Mouse (Mus musculus): ENCODE measurements around the gene Auts2.

DNA sequence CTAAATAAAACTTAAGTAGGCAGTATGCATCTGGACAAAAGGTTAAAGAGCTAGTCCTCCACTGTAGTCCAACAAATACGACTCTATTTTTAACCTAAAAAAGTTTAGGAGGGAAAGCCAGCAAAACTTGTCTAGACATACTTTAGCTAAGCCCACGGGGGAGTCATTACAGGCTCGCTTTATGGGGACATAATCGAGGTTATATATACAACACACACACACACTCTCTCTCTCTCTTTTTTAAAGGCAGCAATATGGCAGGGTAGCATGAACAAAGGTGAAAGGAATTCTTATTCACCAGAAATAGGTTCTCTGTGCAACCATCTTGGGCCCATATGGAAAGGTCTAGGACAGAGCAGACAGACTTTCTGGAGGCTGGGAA lies 911.2 kb downstream of the Auts2 start:
- TF ChIP-seq CTCF (conservative IDR thresholded peaks at IDR 0.05 in 1 of 2, IDR thresholded peaks at IDR 0.05 in 1 of 2; ENCODE audit: low read depth in 2 of 2, low read length in 2 of 2) = no peak
- TF ChIP-seq MXI1 (IDR thresholded peaks at IDR 0.05; ENCODE audit: low read depth, low read length) = no peak
- TF ChIP-seq MAX (IDR thresholded peaks at IDR 0.05; ENCODE audit: low read length) = no peak
- TF ChIP-seq ELF1 (IDR thresholded peaks at IDR 0.05; ENCODE audit: low read depth, low read length) = no peak
- TF ChIP-seq MYC (IDR thresholded peaks at IDR 0.05; ENCODE audit: low read depth, low read length) = no peak
- TF ChIP-seq POLR2A (IDR thresholded peaks at IDR 0.05; ENCODE audit: low read depth, low read length) = no peak
- TF ChIP-seq EP300 (IDR thresholded peaks at IDR 0.05; ENCODE audit: low read length) = no peak
- no peak for TF ChIP-seq ZC3H11A (IDR thresholded peaks at IDR 0.05; ENCODE audit: low read depth, low read length)
- TF ChIP-seq KAT2A (IDR thresholded peaks at IDR 0.05; ENCODE audit: insufficient replicate concordance, low read length) = no peak
- no peak for TF ChIP-seq MEF2A (IDR thresholded peaks at IDR 0.05; ENCODE audit: borderline replicate concordance, low read depth, low read length)
- no peak for TF ChIP-seq POLR2AphosphoS2 (IDR thresholded peaks at IDR 0.05; ENCODE audit: low read depth, low read length)
- TF ChIP-seq MAFK (IDR thresholded peaks at IDR 0.05; ENCODE audit: insufficient replicate concordance, low read length) = no peak
- TF ChIP-seq ZNF384 (IDR thresholded peaks at IDR 0.05; ENCODE audit: low read depth, low read length) = no peak
- TF ChIP-seq RAD21 (IDR thresholded peaks at IDR 0.05; ENCODE audit: low read depth, low read length) = no peak

Data from CH12.LX (cell line).